Mouse (Mus musculus) MEL (cell line): Measurements from ENCODE around the gene Fyn.

Experiments used
- CHD2 ChIP-seq: IDR thresholded peaks from 2 replicates; pipeline ENCODE4 v1.6.1; 2011; ENCODE audit warnings: low read length, improper control_type of control experiment
- CTCF ChIP-seq, 3 experiments: IDR thresholded peaks in 2 of 3; conservative IDR thresholded peaks in 1 of 3; 2 replicates each; pipeline ENCODE4 v1.5.1; 2011 to 2012; ENCODE audit warnings: low read length in 3 of 3, low read depth in 2 of 3, mild to moderate bottlenecking in 2 of 3, improper control_type of control experiment in 1 of 3, inconsistent platforms in 1 of 3, mixed read lengths in 1 of 3, moderate library complexity in 1 of 3; ENCODE audit not compliant: control insufficient read depth in 1 of 3, insufficient read depth in 1 of 3, poor library complexity in 1 of 3, severe bottlenecking in 1 of 3
- EP300 ChIP-seq, 2 experiments: IDR thresholded peaks; 2 replicates each; pipeline ENCODE4 v1.6.1; 2011; ENCODE audit warnings: improper control_type of control experiment in 2 of 2, low read length in 2 of 2, low read depth in 1 of 2, mild to moderate bottlenecking in 1 of 2
- POLR2A ChIP-seq, 2 experiments: IDR thresholded peaks; 2 replicates each; pipeline ENCODE4 v1.6.1; 2011 to 2012; ENCODE audit warnings: low read length in 2 of 2, mild to moderate bottlenecking in 2 of 2, control low read depth in 1 of 2, improper control_type of control experiment in 1 of 2, low read depth in 1 of 2, moderate library complexity in 1 of 2; ENCODE audit not compliant: control insufficient read depth in 1 of 2, insufficient read depth in 1 of 2, poor library complexity in 1 of 2
- POLR2AphosphoS2 ChIP-seq: IDR thresholded peaks from 2 replicates; pipeline ENCODE4 v1.6.1; 2011; ENCODE audit warnings: low read length, improper control_type of control experiment
- RCOR1 ChIP-seq: IDR thresholded peaks from 2 replicates; pipeline ENCODE4 v1.6.1; 2012; ENCODE audit warnings: low read depth, mild to moderate bottlenecking, inconsistent platforms, low read length, improper control_type of control experiment
- SIN3A ChIP-seq: IDR thresholded peaks from 2 replicates; pipeline ENCODE4 v1.6.1; 2012; ENCODE audit warnings: low read length, improper control_type of control experiment, inconsistent platforms
- ZMIZ1 ChIP-seq: IDR thresholded peaks from 2 replicates; pipeline ENCODE4 v1.6.1; 2012; ENCODE audit warnings: low read depth, mild to moderate bottlenecking, inconsistent platforms, low read length, improper control_type of control experiment, moderate library complexity

DNA sequence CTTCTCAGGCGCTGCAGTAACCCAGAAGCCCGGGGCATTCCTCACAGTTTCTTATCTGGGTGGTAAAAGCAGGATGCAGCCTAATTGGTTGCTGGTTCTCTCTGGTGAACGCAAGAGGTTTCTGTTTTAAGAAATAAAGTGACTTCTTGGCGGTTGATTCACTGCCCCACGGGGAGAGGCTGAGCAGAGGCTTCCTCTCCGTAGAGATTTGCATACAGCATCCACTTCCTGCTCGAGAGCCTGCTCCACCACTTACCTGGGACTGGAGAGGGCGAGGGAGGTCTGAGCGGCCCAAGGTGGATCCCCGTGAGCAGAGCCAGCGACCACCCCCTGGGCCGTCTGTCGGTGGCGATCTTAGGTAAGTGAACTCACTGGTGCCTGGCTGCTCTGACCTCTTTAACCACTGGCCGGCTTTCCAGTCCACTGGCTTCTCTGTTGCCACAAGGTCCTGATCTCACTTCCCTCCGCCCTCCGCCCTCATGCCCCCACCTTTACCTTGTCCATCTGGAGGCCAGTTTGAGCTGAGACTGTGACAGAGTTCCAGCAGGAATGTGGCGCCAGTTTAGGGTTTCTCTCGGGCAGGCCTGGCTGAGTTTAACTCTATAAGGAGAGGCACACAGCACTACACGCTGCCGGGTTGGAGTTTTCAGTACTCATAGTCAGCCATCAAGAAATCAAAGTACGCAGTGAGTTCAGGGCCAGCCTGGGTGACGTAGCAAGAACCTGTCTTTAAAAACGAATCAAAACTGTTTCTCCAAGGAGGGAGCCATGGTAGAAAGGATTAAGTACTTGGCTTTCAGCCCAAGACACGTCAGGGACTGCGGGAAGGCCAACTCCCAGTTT is 244.6 kb downstream of the Fyn start:
- TF ChIP-seq CTCF (IDR thresholded peaks at IDR 0.05 in 2 of 3, conservative IDR thresholded peaks at IDR 0.05 in 1 of 3; ENCODE audit: control insufficient read depth in 1 of 3, insufficient read depth in 1 of 3, low read depth in 2 of 3, low read length in 3 of 3, poor library complexity in 1 of 3, severe bottlenecking in 1 of 3) = no peak
- TF ChIP-seq RCOR1 = no peak
- TF ChIP-seq POLR2A (IDR thresholded peaks at IDR 0.05; ENCODE audit: control insufficient read depth in 1 of 2, insufficient read depth in 1 of 2, low read depth in 1 of 2, low read length in 2 of 2, poor library complexity in 1 of 2) = no peak
- no peak for TF ChIP-seq POLR2AphosphoS2
- no peak for TF ChIP-seq CHD2
- no peak for TF ChIP-seq SIN3A
- TF ChIP-seq ZMIZ1 = no peak
- no peak for TF ChIP-seq EP300 (IDR thresholded peaks at IDR 0.05; ENCODE audit: low read depth in 1 of 2, low read length in 2 of 2)
